1 mouse cellular context compared by ENCODE assay signal in genomic region chr5:43921877-43922276, GRCm38 (mm10).
A peak's percentile ranks its signal among the peaks of the same experiment; 100 is the strongest.
TF ChIP-seq lines count a peak whose summit lies in the region.

No protein-coding gene starts in this region.

TF ChIP-seq in CH12.LX, 34 proteins besides CTCF, POLR2A, EP300 and RAD21:
- TF ChIP-seq MAFK (IDR thresholded peaks at IDR 0.05; ENCODE audit: insufficient replicate concordance, low read length), result peak; percentile 82
- no peak for TF ChIP-seq USF2 (conservative IDR thresholded peaks at IDR 0.05; ENCODE audit: low read depth, low read length)
